Comparison of ENCODE assay signal across 8 mouse cellular contexts in genomic region chr4:130960118-130960734, GRCm38 (mm10). TPM values are rescaled to one million over a fixed set of nuclear protein-coding genes. Genes with fewer than 3 reads are reported as not detected.
DNase-seq lines count a peak whose midpoint lies in the region; ATAC-seq lines count a peak whose summit lies in the region.

No protein-coding gene starts in this region.

- DNase-seq in WW6 (ENCODE audit: low read depth, low spot score): peak; percentile 53
- peak; percentile 97 to 98 for DNase-seq in cerebellum, postnatal 14 days
- peak; percentile 68 to 92 for DNase-seq in frontal cortex, postnatal 14 days (ENCODE audit: low spot score in 2 of 2)
- DNase-seq in left cerebral cortex, adult 11 months (ENCODE audit: low spot score): peak; percentile 67
- DNase-seq in right cerebral cortex, postnatal 25 days: peak; percentile 80
- peak; percentile 67 to 87 for DNase-seq in urinary bladder, postnatal 4 days (ENCODE audit: low spot score in 2 of 2)

- H3K27ac ChIP-seq in hindbrain, embryonic 16.5 days (ENCODE audit: low read depth, low read length): no peak overlapping the region

- H3K4me1 ChIP-seq in hindbrain, embryonic 16.5 days (ENCODE audit: control insufficient read depth, insufficient read depth, low read depth, low read length): no peaks in the 10 kb centered on the region

- no peaks in the 10 kb centered on the region for H3K27me3 ChIP-seq in hindbrain, embryonic 16.5 days (replicated peaks; ENCODE audit: control insufficient read depth, insufficient read depth, low read length)

- no peak overlapping the region for H3K9ac ChIP-seq in hindbrain, embryonic 16.5 days (ENCODE audit: low read depth, low read length)

- no peak overlapping the region for H3K4me3 ChIP-seq in hindbrain, embryonic 16.5 days (ENCODE audit: low read length)

- peak; percentile 71 for ATAC-seq in hindbrain, embryonic 16.5 days
- peak; percentile 91 for ATAC-seq in megakaryocyte progenitor cell, adult 5-6 weeks (replicated peaks; ENCODE audit: poor library complexity)

- H3K36me3 ChIP-seq in hindbrain, embryonic 16.5 days (ENCODE audit: control insufficient read depth, insufficient read depth, low read length): no peaks in the 10 kb centered on the region

- 30% methylated on average over 9 of the region's 9 CpGs for WGBS in hindbrain, embryonic 16.5 days

- no peak overlapping the region for H3K4me2 ChIP-seq in hindbrain, embryonic 16.5 days (ENCODE audit: low read length)

- H3K9me3 ChIP-seq in hindbrain, embryonic 16.5 days (ENCODE audit: control insufficient read depth, low read length): no peaks in the 10 kb centered on the region

RNA-seq across cellular contexts. Expression of gene Matn1, which starts 16.0 kb away (rescaled TPM):
- polyA plus RNA-seq in hindbrain, embryonic 16.5 days (2015; fragmentation: Nextera tagmentation; extraction: Ambion mirVana): 0.34 and 3.9 TPM in 2 replicates
- not detected in 2 replicates for total RNA-seq in megakaryocyte progenitor cell, adult 5-6 weeks (2015)
- total RNA-seq in megakaryocyte progenitor cell, adult 5-6 weeks (2017): not detected in 2 replicates

RNA-seq across cellular contexts. Expression of gene Laptm5, which starts 47.3 kb away (rescaled TPM):
- polyA plus RNA-seq in hindbrain, embryonic 16.5 days (2015; fragmentation: Nextera tagmentation; extraction: Ambion mirVana): 27.2 and 27.4 TPM in 2 replicates
- total RNA-seq in megakaryocyte progenitor cell, adult 5-6 weeks (2015): 431 and 454 TPM in 2 replicates
- 127 and 133 TPM in 2 replicates for total RNA-seq in megakaryocyte progenitor cell, adult 5-6 weeks (2017)
